Mouse (Mus musculus) hindbrain, embryonic 15.5 days (tissue): ENCODE results near the gene Fbxl16. TPM values are rescaled to one million over a fixed set of nuclear protein-coding genes. Genes with fewer than 3 reads are reported as not detected.

Source experiments
- ATAC-seq: fragments of 200-750 bp; cut with Nextera tagmentation; 2 replicates; pipeline ENCODE4 v1.8.0; 2017; ENCODE audit warnings: low read depth, moderate number of reproducible peaks, moderate TSS enrichment; ENCODE audit not compliant: low FRiP score
- H3K27ac ChIP-seq: fragments of 300-500 bp; sonication (generic); replicated peaks from 2 replicates; pipeline ENCODE4 v1.5.1; 2015; ENCODE audit warnings: mild to moderate bottlenecking, inconsistent platforms
- H3K27me3 ChIP-seq: fragments of 300-500 bp; sonication (generic); 2 replicates; pipeline ENCODE4 v1.6.1; 2015; ENCODE audit warnings: control low read depth, inconsistent platforms
- H3K36me3 ChIP-seq: fragments of 300-500 bp; sonication (generic); 2 replicates; pipeline ENCODE4 v1.6.1; 2015; ENCODE audit warnings: control low read depth, inconsistent platforms
- H3K4me1 ChIP-seq: fragments of 300-500 bp; sonication (generic); replicated peaks from 2 replicates; pipeline ENCODE4 v1.6.1; 2015; ENCODE audit warnings: control low read depth, inconsistent platforms
- H3K4me2 ChIP-seq: fragments of 300-500 bp; sonication (generic); 2 replicates; pipeline ENCODE4 v1.6.1; 2015; ENCODE audit warnings: moderate library complexity, mild to moderate bottlenecking, inconsistent platforms
- H3K4me3 ChIP-seq: fragments of 300-500 bp; sonication (generic); 2 replicates; pipeline ENCODE4 v1.5.1; 2015; ENCODE audit warnings: mild to moderate bottlenecking, inconsistent platforms
- H3K9ac ChIP-seq: fragments of 300-500 bp; sonication (generic); 2 replicates; pipeline ENCODE4 v1.6.1; 2015; ENCODE audit warnings: inconsistent platforms
- H3K9me3 ChIP-seq: fragments of 300-500 bp; sonication (generic); 2 replicates; pipeline ENCODE4 v1.6.1; 2016; ENCODE audit warnings: control low read depth, inconsistent platforms
- WGBS: fragments of 180-500 bp; shearing (Covaris S2); methylation state at CpG from one replicate; pipeline ENCODE4 v1.1.7; 2015; 5-methylcytosine and 5-hydroxymethylcytosine counted together
- polyA plus RNA-seq: library from polyadenylated mRNA; unstranded; fragments of >200 nt; fragmentation: Nextera tagmentation; extraction: Ambion mirVana; gene quantifications from 2 replicates; pipeline ENCODE4 v1.2.1, GENCODE M21; 2015

The Fbxl16 gene
- polyA plus RNA-seq, 1 experiment from 2014 or later, result 45.0 TPM

GRCm38 (mm10) chr17:25837076-25837410, 28.2 kb downstream of the Fbxl16 start, which contains the start of gene Rhbdl1:
Gene Rhbdl1 (minus strand): TSS chr17:25837295.
- peaks cover 32% of the 10 kb centered on the region for H3K36me3 ChIP-seq
- peaks cover 52% of the 10 kb centered on the region for H3K4me1 ChIP-seq

GRCm38 (mm10) chr17:25837533-25837932, 28.6 kb downstream of the Fbxl16 start:
- peaks cover 37% of the 10 kb centered on the region for H3K36me3 ChIP-seq
- peak overlapping the region; percentile 88 for H3K27ac ChIP-seq
- peak overlapping the region; percentile 83 for H3K4me2 ChIP-seq
- H3K9me3 ChIP-seq, result no peaks in the 10 kb centered on the region
- H3K27me3 ChIP-seq, result no peaks in the 10 kb centered on the region
- peak overlapping the region; percentile 57; the same call in 1 of the 2 replicates for H3K4me3 ChIP-seq
- WGBS, result 17% methylated on average over 3 of the region's 3 CpGs
- H3K4me1 ChIP-seq, result peaks cover 50% of the 10 kb centered on the region
- peak overlapping the region; percentile 75 for H3K9ac ChIP-seq
- no peak for ATAC-seq

More at GRCm38 (mm10) chr17:25837076-25837410, 28.2 kb downstream of the Fbxl16 start, which contains the start of gene Rhbdl1:
- Histone ChIP-seq H3K4me3 (peak within 1 kb of the TSS; percentile 57), H3K4me2 (peak within 1 kb of the TSS; percentile 83), H3K9ac (peak within 1 kb of the TSS; percentile 75), H3K27ac (peak within 1 kb of the TSS; percentile 88), H3K27me3 (no peaks in the 10 kb centered on the region), H3K9me3 (no peaks in the 10 kb centered on the region)
- peak; percentile 36 for ATAC-seq
- 1% methylated on average over 29 of the region's 29 CpGs for WGBS

- Histone ChIP-seq H3K36me3 (peaks cover 40% of the 10 kb centered on the region), H3K4me3 (no peak overlapping the region), H3K9ac (no peak overlapping the region), H3K4me1 (peaks cover 57% of the 10 kb centered on the region), H3K27ac (no peak overlapping the region), H3K27me3 (no peaks in the 10 kb centered on the region), H3K9me3 (no peaks in the 10 kb centered on the region), H3K4me2 (no peak overlapping the region)
- WGBS, result 85% methylated on average over 4 of the region's 4 CpGs
- ATAC-seq, result no peak
Measured at GRCm38 (mm10) chr17:25838904-25839303, 30.0 kb downstream of the Fbxl16 start.

- no peaks in the 10 kb centered on the region for H3K27me3 ChIP-seq
- H3K9ac ChIP-seq, result no peak overlapping the region
- 89% methylated on average over 14 of the region's 14 CpGs for WGBS
- no peaks in the 10 kb centered on the region for H3K9me3 ChIP-seq
- no peak for ATAC-seq
- H3K4me2 ChIP-seq, result no peak overlapping the region
- peaks cover 40% of the 10 kb centered on the region for H3K36me3 ChIP-seq
- H3K4me3 ChIP-seq, result no peak overlapping the region
- no peak overlapping the region for H3K27ac ChIP-seq
- peaks cover 53% of the 10 kb centered on the region for H3K4me1 ChIP-seq
Measured at GRCm38 (mm10) chr17:25839455-25840235, 30.8 kb downstream of the Fbxl16 start.

GRCm38 (mm10) chr17:25840519-25840918, 31.6 kb downstream of the Fbxl16 start:
- no peak overlapping the region for H3K4me2 ChIP-seq
- H3K9me3 ChIP-seq, result no peaks in the 10 kb centered on the region
- no peak overlapping the region for H3K27ac ChIP-seq
- WGBS, result 96% methylated on average over 6 of the region's 6 CpGs
- no peak for ATAC-seq
- peaks cover 40% of the 10 kb centered on the region for H3K36me3 ChIP-seq
- H3K9ac ChIP-seq, result no peak overlapping the region
- H3K4me1 ChIP-seq, result peaks cover 47% of the 10 kb centered on the region
- no peaks in the 10 kb centered on the region for H3K27me3 ChIP-seq
- H3K4me3 ChIP-seq, result no peak overlapping the region

GRCm38 (mm10) chr17:25841117-25841880, 32.4 kb downstream of the Fbxl16 start, which contains the start of gene Gm20683:
Gene Gm20683 (minus strand): TSS chr17:25841763.
- Histone ChIP-seq H3K4me1 (peaks cover 39% of the 10 kb centered on the region), H3K27ac (no peak within 1 kb of the TSS), H3K4me2 (no peak within 1 kb of the TSS), H3K9me3 (no peaks in the 10 kb centered on the region), H3K9ac (no peak within 1 kb of the TSS), H3K36me3 (peaks cover 40% of the 10 kb centered on the region), H3K4me3 (no peak within 1 kb of the TSS), H3K27me3 (no peaks in the 10 kb centered on the region)
- WGBS, result 94% methylated on average over 22 of the region's 22 CpGs
- no peak for ATAC-seq

- no peaks in the 10 kb centered on the region for H3K27me3 ChIP-seq
- peaks cover 46% of the 10 kb centered on the region for H3K36me3 ChIP-seq
- no peak overlapping the region for H3K9ac ChIP-seq
- peaks cover 27% of the 10 kb centered on the region for H3K4me1 ChIP-seq
- H3K27ac ChIP-seq, result no peak overlapping the region
- 90% methylated on average over 3 of the region's 3 CpGs for WGBS
- no peak for ATAC-seq
- H3K4me2 ChIP-seq, result no peak overlapping the region
- H3K4me3 ChIP-seq, result no peak overlapping the region
- no peaks in the 10 kb centered on the region for H3K9me3 ChIP-seq
Measured at GRCm38 (mm10) chr17:25842509-25842908, 33.6 kb downstream of the Fbxl16 start.

GRCm38 (mm10) chr17:25843122-25843521, 34.2 kb downstream of the Fbxl16 start:
- peaks cover 46% of the 10 kb centered on the region for H3K36me3 ChIP-seq
- peak overlapping the region; percentile 95 for H3K4me3 ChIP-seq
- H3K9me3 ChIP-seq, result no peaks in the 10 kb centered on the region
- no peak overlapping the region for H3K27ac ChIP-seq
- H3K27me3 ChIP-seq, result no peaks in the 10 kb centered on the region
- 93% methylated on average over 4 of the region's 4 CpGs for WGBS
- H3K9ac ChIP-seq, result 0 out of 2 replicates have a peak overlapping the region, but pooled peaks have one; percentile 71
- peaks cover 21% of the 10 kb centered on the region for H3K4me1 ChIP-seq
- ATAC-seq, result no peak
- H3K4me2 ChIP-seq, result peak overlapping the region; percentile 93

- Histone ChIP-seq H3K9me3 (no peaks in the 10 kb centered on the region), H3K4me3 (peak overlapping the region; percentile 95), H3K27me3 (no peaks in the 10 kb centered on the region), H3K4me1 (peaks cover 19% of the 10 kb centered on the region), H3K9ac (peak overlapping the region; percentile 71), H3K27ac (peak overlapping the region; percentile 69), H3K4me2 (peak overlapping the region; percentile 93), H3K36me3 (peaks cover 46% of the 10 kb centered on the region)
- 3% methylated on average over 37 of the region's 38 CpGs for WGBS
- peak; percentile 52 for ATAC-seq
Measured at GRCm38 (mm10) chr17:25843636-25844395, 34.9 kb downstream of the Fbxl16 start.

- peak; percentile 88 for ATAC-seq
- Histone ChIP-seq H3K27me3 (no peaks in the 10 kb centered on the region), H3K27ac (peak within 1 kb of the TSS; percentile 69), H3K4me1 (peaks cover 19% of the 10 kb centered on the region), H3K9ac (peak within 1 kb of the TSS; percentile 71), H3K9me3 (no peaks in the 10 kb centered on the region), H3K4me3 (peak within 1 kb of the TSS; percentile 95), H3K4me2 (peak within 1 kb of the TSS; percentile 93), H3K36me3 (peaks cover 40% of the 10 kb centered on the region)
- WGBS, result 1% methylated on average over 21 of the region's 21 CpGs
Measured at GRCm38 (mm10) chr17:25844396-25844901, 35.6 kb downstream of the Fbxl16 start, which contains the start of gene Rhot2. Gene Rhot2 (minus strand): TSS chr17:25844851.

- Histone ChIP-seq H3K36me3 (no peaks in the 10 kb centered on the region), H3K9ac (no peak overlapping the region), H3K27me3 (no peaks in the 10 kb centered on the region), H3K9me3 (no peaks in the 10 kb centered on the region), H3K4me3 (0 out of 2 replicates have a peak overlapping the region, but pooled peaks have one; percentile 65), H3K27ac (no peak overlapping the region), H3K4me2 (peak overlapping the region; percentile 92; the same call in 1 of the 2 replicates), H3K4me1 (peaks cover 18% of the 10 kb centered on the region)
- WGBS, result 91% methylated on average over 6 of the region's 6 CpGs
- no peak for ATAC-seq
Measured at GRCm38 (mm10) chr17:25860229-25860628, 51.3 kb downstream of the Fbxl16 start.
